Mouse (Mus musculus) kidney, postnatal 36 days (tissue): ENCODE data around the gene Gm45021.

Source experiments
- DNase-seq, 2 experiments: peaks; one replicate each; pipeline ENCODE4 v3.0.0; 2021 to 2022; ENCODE audit warnings: mixed read lengths in 2 of 2

The Gm45021 gene

GRCm38 (mm10) chr6:48573280-48573679 is 16.1 kb upstream of the Gm45021 start:
- peak; percentile 52 to 63 for DNase-seq

GRCm38 (mm10) chr6:48573981-48574380 is 15.4 kb upstream of the Gm45021 start:
- DNase-seq, result no peak

GRCm38 (mm10) chr6:48578736-48579135 is 10.7 kb upstream of the Gm45021 start:
- no peak for DNase-seq

DNA sequence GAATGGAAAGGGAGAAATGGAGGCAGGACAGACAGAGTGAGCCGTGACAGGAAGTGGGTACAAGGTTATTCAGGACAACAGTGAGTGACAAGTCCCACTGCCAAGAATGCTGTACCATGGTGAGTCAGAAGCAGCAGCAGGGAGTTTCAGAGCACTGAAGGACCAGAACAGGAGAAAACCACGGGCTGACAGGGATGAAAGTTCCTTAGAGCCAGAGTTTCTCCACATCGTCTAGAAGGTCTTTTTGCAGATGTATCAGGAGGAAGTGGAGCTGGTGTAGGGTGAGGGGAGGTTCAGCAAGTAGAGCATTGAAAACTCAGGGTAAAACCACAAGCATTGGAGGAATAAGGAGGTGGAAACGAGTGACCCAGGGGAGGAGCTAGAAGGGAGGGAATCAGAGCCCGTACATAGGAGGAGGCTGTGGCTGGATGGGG is 10.2 kb upstream of the Gm45021 start:
- DNase-seq, result no peak

GRCm38 (mm10) chr6:48581257-48581656 is 8.2 kb upstream of the Gm45021 start:
- no peak for DNase-seq

GRCm38 (mm10) chr6:48582037-48582436 is 7.4 kb upstream of the Gm45021 start:
- peak; percentile 63 to 64 for DNase-seq

GRCm38 (mm10) chr6:48591221-48591845 is 1.9 kb downstream of the Gm45021 start:
- DNase-seq, result peak in 1 of 2 experiments; percentile 52

- DNase-seq, result no peak
These were observed 2.5 kb downstream of the Gm45021 start for GRCm38 (mm10) chr6:48591871-48592270.

- DNase-seq, result peak; percentile 96 to 98
These were observed 4.0 kb downstream of the Gm45021 start, which contains the start of the genes Repin1 and Gm44965 for GRCm38 (mm10) chr6:48593158-48594042. Gene Repin1, plus strand, starts transcription at chr6:48593883. Gene Gm44965, plus strand, starts transcription at chr6:48593941.

GRCm38 (mm10) chr6:48594043-48594738 is 4.8 kb downstream of the Gm45021 start:
- DNase-seq, result peak; percentile 68 to 69

- DNase-seq, result peak; percentile 57
These were observed 5.9 kb downstream of the Gm45021 start for GRCm38 (mm10) chr6:48595278-48595677.

DNA sequence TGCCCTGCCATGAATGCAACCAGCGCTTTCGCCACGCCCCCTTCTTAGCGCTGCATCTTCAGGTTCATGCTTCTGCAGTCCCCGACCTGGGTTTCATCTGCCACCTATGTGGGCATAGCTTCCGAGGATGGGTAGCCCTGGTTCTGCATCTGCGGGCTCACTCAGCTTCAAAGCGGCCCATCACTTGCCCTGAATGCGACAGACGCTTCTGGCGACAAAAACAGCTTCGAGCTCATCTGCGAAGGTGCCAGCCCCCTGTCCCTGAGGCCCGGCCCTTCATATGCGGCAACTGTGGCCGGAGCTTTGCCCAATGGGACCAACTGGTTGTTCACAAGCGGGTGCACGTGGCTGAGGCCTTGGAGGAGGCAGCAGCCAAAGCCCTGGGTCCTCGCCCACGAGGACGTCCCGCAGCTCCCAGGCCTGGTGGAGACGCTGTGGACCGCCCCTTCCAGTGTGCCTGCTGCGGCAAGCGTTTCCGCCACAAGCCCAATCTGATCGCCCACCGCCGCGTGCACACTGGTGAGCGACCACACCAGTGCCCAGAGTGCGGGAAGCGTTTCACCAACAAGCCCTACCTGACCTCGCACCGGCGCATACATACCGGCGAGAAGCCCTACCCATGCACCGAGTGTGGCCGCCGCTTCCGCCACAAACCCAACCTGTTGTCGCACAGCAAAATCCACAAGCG is 7.3 kb downstream of the Gm45021 start:
- DNase-seq, result no peak

- no peak for DNase-seq
These were observed 7.8 kb downstream of the Gm45021 start for GRCm38 (mm10) chr6:48597233-48597625.

GRCm38 (mm10) chr6:48600594-48600993 is 11.2 kb downstream of the Gm45021 start:
- DNase-seq, result no peak

DNA sequence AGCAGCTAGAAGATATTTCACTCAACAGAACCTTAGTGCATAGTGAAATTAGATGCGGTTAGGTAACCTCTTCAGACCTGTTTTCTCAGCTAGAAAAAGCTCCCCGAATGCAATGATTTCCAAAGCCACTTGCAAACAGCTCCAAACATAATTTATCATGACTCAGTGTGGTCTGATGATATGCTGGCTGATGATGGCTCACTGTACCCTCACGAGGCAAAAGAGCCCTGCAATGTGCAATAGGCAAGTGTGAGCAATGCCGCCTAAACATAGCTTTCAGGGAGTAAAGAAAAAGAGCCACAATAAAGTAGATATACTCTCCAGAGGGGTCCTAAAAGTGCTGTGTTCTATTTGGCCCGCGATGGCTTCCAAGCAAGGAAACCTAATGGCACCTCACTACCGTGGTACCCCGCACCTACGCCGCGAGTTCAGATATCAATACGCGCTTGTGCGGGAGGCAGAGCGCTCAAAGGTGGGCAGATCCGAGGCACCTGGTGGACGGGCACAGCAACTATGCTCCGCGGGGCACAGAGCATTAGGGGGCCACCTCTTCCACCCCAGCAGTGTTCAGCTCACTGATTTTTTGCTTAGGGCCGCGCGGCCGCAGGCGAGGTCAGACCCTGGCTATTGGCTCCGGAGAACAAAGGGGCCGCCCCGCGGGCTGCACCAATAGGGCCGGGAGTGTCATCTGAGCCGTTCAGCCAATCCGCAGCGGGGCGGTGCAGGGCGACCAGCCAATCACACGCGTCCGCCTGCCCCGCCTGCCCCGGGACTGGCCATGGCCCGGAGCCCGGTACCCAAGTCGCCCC is 12.1 kb downstream of the Gm45021 start, which contains the start of gene Zfp775:
Zfp775 (plus strand) TSS at position 793 of the 809 bp plus-strand sequence.
- DNase-seq, result peak; percentile 99

GRCm38 (mm10) chr6:48602080-48602741 is 12.8 kb downstream of the Gm45021 start:
- peak; percentile 43 to 61 for DNase-seq

GRCm38 (mm10) chr6:48608124-48608523 is 18.7 kb downstream of the Gm45021 start:
- DNase-seq, result no peak

DNA sequence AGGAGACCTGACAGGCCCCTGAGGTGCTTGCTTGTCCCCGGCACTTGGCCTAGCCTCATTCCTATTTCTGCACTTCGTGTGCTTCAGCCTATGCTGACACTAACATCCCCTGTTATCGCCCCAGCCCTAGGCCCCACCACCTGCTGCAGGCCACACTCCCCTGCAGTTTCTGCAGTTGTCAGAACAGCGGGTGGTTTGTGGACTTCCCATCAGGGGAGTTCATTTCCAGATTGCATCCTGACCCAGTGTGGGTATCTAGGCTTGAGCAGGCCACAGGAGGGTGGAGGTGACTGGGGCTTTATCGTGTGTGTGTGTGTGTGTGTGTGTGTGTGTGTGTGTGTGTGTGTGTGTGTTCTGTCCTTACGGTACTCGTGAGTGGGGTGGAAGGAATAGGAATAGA is 20.1 kb downstream of the Gm45021 start:
- DNase-seq, result no peak

GRCm38 (mm10) chr6:48610657-48611056 is 21.2 kb downstream of the Gm45021 start:
- DNase-seq, result no peak

DNA sequence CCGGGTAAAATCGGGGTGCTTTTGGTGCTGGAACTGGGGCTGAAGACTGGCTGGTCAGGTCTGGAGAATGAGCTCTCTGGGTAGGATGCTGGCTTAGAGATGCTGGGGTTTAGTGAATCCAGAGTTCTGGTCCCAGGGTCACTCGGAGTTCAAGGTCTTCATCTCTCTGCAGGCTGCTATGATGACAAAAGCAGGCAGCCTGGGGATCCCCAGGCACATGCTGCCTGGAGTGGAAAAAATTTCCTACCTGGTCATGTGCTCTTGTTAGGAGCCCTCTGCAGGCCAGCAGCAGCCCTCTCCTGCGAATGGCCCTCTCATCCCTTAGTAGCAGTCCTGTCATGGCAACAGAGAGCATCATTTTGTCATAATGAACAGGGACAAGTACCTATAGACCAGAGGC is 24.1 kb downstream of the Gm45021 start:
- DNase-seq, result no peak

DNA sequence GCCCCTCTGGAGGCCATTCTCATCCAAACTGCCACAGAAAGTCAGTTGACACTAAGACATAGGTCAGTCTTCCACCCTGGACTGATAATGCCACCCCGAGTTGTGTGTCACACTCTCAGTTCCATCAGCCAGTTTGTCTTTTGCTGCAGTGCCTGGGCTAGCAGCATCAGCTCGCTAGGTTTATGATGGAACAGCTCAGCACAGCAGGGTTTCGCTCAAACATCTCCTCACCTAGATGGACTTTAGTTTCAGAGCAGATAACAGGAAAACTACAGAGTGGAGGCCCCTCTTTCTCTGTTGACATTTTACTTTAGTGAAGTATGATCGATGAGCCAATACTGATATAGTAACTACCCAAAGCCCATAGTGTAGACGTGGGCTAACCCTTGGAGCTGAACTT is 25.3 kb downstream of the Gm45021 start:
- DNase-seq, result no peak
